Mouse (Mus musculus) urinary bladder, postnatal 0 days (tissue): ENCODE results near the gene Cldn15. TPM values are rescaled to one million over a fixed set of nuclear protein-coding genes. Genes with fewer than 3 reads are reported as not detected.

Source experiments
- microRNA counts: library from miRNA; unstranded; fragments of <30 nt; microRNA quantifications from one replicate; lab custom pipeline; 2016
- microRNA-seq: library from miRNA; unstranded; fragments of <30 nt; microRNA quantifications from one replicate; pipeline ENCODE4, GENCODE M21; 2016
- polyA plus RNA-seq: library from polyadenylated mRNA; unstranded; fragments of >200 nt; fragmentation: Nextera tagmentation; extraction: Ambion mirVana; gene quantifications from 2 replicates; pipeline ENCODE4 v1.2.1, GENCODE M21; 2015

Cldn15 gene
- polyA plus RNA-seq: 12.9 and 18.4 TPM in 2 replicates

GRCm38 (mm10) chr5:136966331-136966730 lies at the start of gene Cldn15:
Gene Cldn15, plus strand, starts transcription at chr5:136966616.

DNA sequence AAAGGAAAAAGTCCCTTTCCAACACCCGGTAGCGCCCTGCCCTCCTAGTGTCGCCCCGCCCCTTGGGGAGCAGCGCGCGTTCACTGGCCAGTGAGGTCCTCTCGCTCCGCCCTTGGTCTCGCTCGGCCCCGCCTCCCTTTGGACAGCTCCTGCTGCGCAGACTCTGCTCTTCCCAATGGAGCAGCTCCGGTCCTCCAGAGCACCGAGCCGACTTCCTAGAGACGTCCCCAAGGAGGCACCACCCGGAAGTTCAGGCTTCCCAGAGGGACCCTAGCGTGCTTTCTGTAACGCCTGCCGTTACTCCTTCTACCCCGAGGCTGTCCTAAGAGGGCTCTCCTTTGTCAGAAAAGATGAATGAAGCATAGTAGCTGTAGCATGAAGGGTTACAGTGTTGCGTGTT lies 13.4 kb upstream of the Cldn15 start, which contains the start of gene Fis1:
Gene Fis1, plus strand, starts transcription at position 261 of the 400 bp plus-strand sequence.

GRCm38 (mm10) chr5:136986695-136987137 lies 20.3 kb downstream of the Cldn15 start, which contains the start of gene Plod3:
Gene Plod3, plus strand, starts transcription at chr5:136987019.

GRCm38 (mm10) chr5:136987934-136988271 lies 21.5 kb downstream of the Cldn15 start, which contains the start of gene Znhit1:
Gene Znhit1, minus strand, starts transcription at chr5:136988021.

MicroRNAs within 50 kb of the gene (microRNA counts, 519-probe panel; counts per million panel counts)
- microRNA mmu-miR-702 (lab: Ali Mortazavi, UCI): not detected

Small RNA genes lying within 50 kb of the gene (microRNA-seq; reads per million reads assigned to microRNA genes)
- 12.7 reads per million, percentile 21 among the genes with 10 or more reads in this experiment for gene Mir702

Other genes starting within 250 kb of the Cldn15 start
- 0.85 and 1.8 TPM in 2 replicates for gene Col26a1, start 83.4 kb upstream of the Cldn15 start, polyA plus RNA-seq
- 27.6 and 29.5 TPM in 2 replicates for gene Ift22, start 58.5 kb upstream of the Cldn15 start, polyA plus RNA-seq
- gene Fis1, start 13.3 kb upstream of the Cldn15 start, polyA plus RNA-seq: 182 and 204 TPM in 2 replicates
- gene Plod3, start 20.4 kb downstream of the Cldn15 start, polyA plus RNA-seq: 31.9 and 35.8 TPM in 2 replicates
- gene Znhit1, start 21.4 kb downstream of the Cldn15 start, polyA plus RNA-seq: 81.4 and 83.5 TPM in 2 replicates
- gene Vgf, start 59.8 kb downstream of the Cldn15 start, polyA plus RNA-seq: 0.07 TPM in 2 replicates
- gene Ap1s1, start 79.5 kb downstream of the Cldn15 start, polyA plus RNA-seq: 138 and 150 TPM in 2 replicates
- gene Serpine1, start 105.7 kb downstream of the Cldn15 start, polyA plus RNA-seq: 2.4 and 4.6 TPM in 2 replicates
- 6.0 and 8.6 TPM in 2 replicates for gene Trim56, start 149.6 kb downstream of the Cldn15 start, polyA plus RNA-seq
- gene Muc3, start 182.7 kb downstream of the Cldn15 start, polyA plus RNA-seq: 0.17 TPM in 1 of 2 replicates, not detected in the other
- gene Muc3a, start 245.8 kb downstream of the Cldn15 start, polyA plus RNA-seq: 8.6 and 9.4 TPM in 2 replicates